Mouse (Mus musculus) left cerebral cortex, postnatal 36 days (tissue): Measurements from ENCODE around the gene Ahcyl1. TPM values are rescaled to one million over a fixed set of nuclear protein-coding genes. Genes with fewer than 3 reads are reported as not detected.

Experiments used
- DNase-seq, 2 experiments: peaks; one replicate each; pipeline ENCODE4 v3.0.0; 2021 to 2022; ENCODE audit warnings: low spot score in 2 of 2, mixed read lengths in 1 of 2
- intact Hi-C: fragments of 180-260 bp; cut with DNase I; formaldehyde crosslinking; loops from one replicate; pipeline ENCODE4 v1.15.1; 2025
- total RNA-seq, 2 experiments: library from RNA; stranded (reverse); gene quantifications; 2 replicates each; pipeline ENCODE4 v1.2.3; 2021

Gene Ahcyl1
- total RNA-seq, 2 experiments from 2014 or later, result 325 TPM

- intact Hi-C loops, result no loop called here
- no peak for DNase-seq
Measured at GRCm38 (mm10) chr3:107707239-107707638, 10.9 kb upstream of the Ahcyl1 start.

- intact Hi-C loops, result no loop called here
- no peak for DNase-seq
Measured at GRCm38 (mm10) chr3:107706164-107706563, 9.8 kb upstream of the Ahcyl1 start.

- intact Hi-C loops, result no loop called here
- DNase-seq, result no peak
Measured at GRCm38 (mm10) chr3:107704371-107704705, 8.0 kb upstream of the Ahcyl1 start.

DNA sequence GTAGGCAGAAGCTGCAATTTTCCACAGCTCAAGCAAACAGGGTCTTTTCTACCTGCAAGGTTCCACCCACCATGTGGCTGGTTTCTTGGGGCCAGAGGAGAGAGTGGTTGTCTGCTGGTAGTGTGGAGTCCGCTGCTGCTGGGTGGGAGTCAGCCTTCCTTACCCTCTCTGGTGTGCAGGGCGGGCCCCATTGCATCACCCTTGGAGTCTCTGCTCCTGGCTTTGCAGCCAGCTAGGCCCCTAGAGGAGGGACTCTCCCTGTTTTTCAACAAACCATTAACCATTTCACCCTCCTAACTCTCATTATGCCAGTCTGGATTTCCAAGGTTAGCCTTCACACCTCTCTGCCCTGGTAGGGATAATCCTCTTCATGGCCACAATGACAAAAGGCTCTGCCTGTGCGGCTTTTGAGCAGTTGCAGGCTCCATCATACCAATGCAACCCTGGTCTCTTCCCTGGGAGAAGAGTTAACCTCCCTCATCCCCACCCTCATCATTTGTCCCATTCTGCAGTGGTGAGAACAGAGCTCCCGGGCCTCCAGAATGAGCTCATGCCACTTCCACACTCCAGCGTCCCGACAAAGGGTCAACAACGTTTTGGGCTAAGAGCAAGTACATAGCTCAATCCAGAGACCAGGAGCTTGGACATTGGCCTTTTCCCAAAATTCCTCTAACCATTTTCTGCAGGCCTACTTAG lies 7.5 kb upstream of the Ahcyl1 start:
- intact Hi-C loops, result no loop called here
- DNase-seq, result no peak

DNA sequence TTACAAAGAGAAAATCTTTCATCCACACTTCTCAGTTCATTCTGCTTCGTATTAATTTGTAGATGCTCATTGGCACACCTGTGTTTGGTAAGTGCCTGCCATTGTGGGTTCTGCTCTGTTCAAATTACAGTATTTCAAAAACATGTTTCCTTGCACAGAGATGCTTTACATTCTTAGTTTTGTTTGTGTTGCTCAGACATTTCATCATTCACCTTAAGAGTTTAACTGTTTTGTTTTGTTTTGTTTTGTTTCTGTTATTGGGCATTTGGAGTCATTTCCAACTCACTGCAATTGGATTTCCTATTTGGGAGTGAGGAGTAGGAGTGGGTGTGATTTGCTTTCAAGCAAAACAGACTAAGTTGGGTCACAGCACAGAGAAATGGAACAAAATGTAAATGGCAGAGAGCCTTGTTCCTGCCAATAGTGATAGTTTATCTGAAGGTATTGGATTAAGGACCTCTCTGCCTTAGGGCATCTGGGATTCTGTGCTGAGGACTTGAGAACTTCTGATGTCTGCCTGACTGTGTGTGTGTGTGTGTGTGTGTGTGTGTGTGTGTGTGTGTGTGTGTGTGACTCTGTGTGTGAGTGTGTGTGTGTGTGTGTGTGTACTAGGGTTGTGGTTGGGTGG lies 5.5 kb upstream of the Ahcyl1 start:
- intact Hi-C loops, result no loop called here

GRCm38 (mm10) chr3:107700625-107701024 lies 4.3 kb upstream of the Ahcyl1 start:
- DNase-seq, result no peak
- intact Hi-C loops, result no loop called here

More for the DNA sequence above, 5.5 kb upstream of the Ahcyl1 start:
- DNase-seq, result no peak

GRCm38 (mm10) chr3:107696910-107697309 lies 550 bp upstream of the Ahcyl1 start:
- peak in 1 of 2 experiments; percentile 20 for DNase-seq
- intact Hi-C loops, result loop anchor here (1.0 to 10.0 kb wide), 5 partner anchors 62 to 448 kb away; partner anchors contain the start of gene Gnai3

- intact Hi-C loops, result loop anchor here (2.0 to 10.0 kb wide), 4 partner anchors 37 to 449 kb away; partner anchors contain the start of gene Gnai3
- DNase-seq, result peak in 1 of 2 experiments; percentile 17
Measured at GRCm38 (mm10) chr3:107695219-107695947, 977 bp downstream of the Ahcyl1 start.

GRCm38 (mm10) chr3:107694256-107694900 lies 2.0 kb downstream of the Ahcyl1 start:
- no peak for DNase-seq
- intact Hi-C loops, result loop anchor here (2.0 to 10.0 kb wide), 3 partner anchors 36 to 450 kb away; partner anchors contain the start of gene Gnai3

DNA sequence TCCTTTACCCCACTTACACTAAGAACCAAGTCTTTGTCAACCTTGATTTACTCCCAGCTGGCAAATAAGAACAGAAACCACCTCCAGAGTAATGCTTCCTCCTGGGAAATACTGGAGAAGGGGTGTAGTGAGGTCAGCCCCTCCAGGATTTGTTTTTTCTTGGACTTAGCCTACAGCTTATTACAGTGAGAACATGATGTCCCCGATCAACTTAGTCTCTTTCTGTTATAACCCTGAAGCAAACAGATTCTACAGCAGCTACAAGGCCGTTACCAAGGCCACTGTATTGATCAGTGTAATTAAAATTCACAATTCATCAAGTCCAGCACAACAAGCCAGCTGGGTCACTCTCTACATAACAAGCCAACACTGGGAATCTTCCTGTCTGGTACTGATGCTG lies 6.0 kb downstream of the Ahcyl1 start:
- intact Hi-C loops, result loop anchor here (10.0 kb wide), 2 partner anchors 374 to 454 kb away; partner anchors contain the start of gene Gnai3
- DNase-seq, result no peak

GRCm38 (mm10) chr3:107689245-107689644 lies 7.1 kb downstream of the Ahcyl1 start:
- DNase-seq, result no peak
- intact Hi-C loops, result no loop called here

DNA sequence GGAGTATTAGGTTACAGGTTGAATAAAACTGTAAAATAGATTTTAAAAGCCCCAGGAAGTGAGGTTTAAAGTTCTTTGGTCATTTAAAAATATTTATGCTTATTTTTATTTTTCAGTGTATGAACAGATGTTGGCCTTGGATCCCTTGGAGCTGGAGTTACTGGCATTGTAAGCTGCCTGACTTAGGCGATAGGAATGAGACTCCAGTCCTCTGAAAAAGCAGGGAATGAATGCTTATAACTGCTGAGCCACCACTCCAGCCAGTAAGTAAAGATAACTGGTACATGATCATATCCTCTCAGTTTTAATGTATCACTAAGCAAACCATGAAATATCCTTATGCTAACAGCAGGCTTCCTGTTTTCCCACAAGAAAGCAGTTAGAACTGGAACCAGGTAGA lies 8.1 kb downstream of the Ahcyl1 start:
- intact Hi-C loops, result no loop called here

GRCm38 (mm10) chr3:107686276-107686977 lies 9.9 kb downstream of the Ahcyl1 start:
- no peak for DNase-seq
- intact Hi-C loops, result no loop called here

More for the DNA sequence above, 8.1 kb downstream of the Ahcyl1 start:
- no peak for DNase-seq

GRCm38 (mm10) chr3:107685652-107686051 lies 10.7 kb downstream of the Ahcyl1 start:
- intact Hi-C loops, result no loop called here
- no peak for DNase-seq

DNA sequence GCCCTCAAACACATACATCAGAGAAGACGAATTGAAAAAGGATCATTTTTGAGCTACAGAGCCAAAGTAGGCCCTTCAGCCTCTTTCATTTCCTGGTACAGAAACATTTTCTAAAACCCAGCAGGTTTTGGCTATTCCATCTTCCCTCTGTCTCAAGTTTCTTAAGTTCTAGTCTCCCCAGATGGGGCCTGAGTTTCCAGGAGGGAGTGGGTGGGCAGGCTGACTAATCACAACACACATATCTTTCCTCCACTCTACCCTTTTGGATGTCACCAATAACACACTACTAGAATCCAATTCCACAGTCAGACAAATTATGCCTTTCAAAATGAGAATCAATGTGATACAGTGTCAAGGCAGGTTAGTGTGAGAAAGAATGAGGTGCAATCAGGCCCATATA lies 12.8 kb downstream of the Ahcyl1 start:
- DNase-seq, result peak in 1 of 2 experiments; percentile 46
- intact Hi-C loops, result no loop called here

- intact Hi-C loops, result no loop called here
- DNase-seq, result peak; percentile 61 to 62
Measured at GRCm38 (mm10) chr3:107680790-107681576, 15.4 kb downstream of the Ahcyl1 start.

GRCm38 (mm10) chr3:107671509-107671908 lies 24.9 kb downstream of the Ahcyl1 start:
- no peak for DNase-seq
- intact Hi-C loops, result no loop called here

- intact Hi-C loops, result no loop called here
- no peak for DNase-seq
Measured at GRCm38 (mm10) chr3:107670500-107670899, 25.9 kb downstream of the Ahcyl1 start.

DNA sequence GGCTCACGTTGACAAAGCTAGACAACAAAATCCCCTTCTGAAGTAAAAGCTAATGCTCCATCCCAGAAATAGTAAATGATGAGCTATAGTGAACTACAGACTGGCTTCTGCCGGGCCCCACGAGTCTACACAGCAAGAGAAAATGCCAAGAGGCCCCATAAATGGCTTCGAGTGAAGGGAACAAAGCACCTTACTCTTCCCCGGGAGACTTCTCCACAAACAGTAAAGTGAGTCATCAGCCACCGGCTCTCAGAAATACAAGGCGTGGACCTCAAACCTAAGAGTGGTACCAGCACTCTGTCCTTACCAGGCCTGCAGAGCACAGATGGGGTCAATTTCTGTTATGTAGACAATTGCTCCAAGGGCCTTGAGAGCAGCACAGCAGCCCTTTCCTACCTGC lies 27.6 kb downstream of the Ahcyl1 start:
- no peak for DNase-seq
- intact Hi-C loops, result no loop called here
